Mouse (Mus musculus) kidney, adult 2 months (tissue): ENCODE data around the gene Tuba4a.

Experiments used
- CTCF ChIP-seq: fragments of 200-500 bp; conservative IDR thresholded peaks from 2 replicates; pipeline ENCODE4 v1.5.1; 2011; ENCODE audit warnings: low read depth, mild to moderate bottlenecking, control low read depth, low read length, moderate library complexity, mixed read lengths; ENCODE audit not compliant: insufficient read depth, insufficient read length
- POLR2A ChIP-seq: fragments of 200-500 bp; IDR thresholded peaks from one replicate; pipeline ENCODE4 v1.6.1; 2011; ENCODE audit warnings: low read depth, low read length, control low read depth

DNA sequence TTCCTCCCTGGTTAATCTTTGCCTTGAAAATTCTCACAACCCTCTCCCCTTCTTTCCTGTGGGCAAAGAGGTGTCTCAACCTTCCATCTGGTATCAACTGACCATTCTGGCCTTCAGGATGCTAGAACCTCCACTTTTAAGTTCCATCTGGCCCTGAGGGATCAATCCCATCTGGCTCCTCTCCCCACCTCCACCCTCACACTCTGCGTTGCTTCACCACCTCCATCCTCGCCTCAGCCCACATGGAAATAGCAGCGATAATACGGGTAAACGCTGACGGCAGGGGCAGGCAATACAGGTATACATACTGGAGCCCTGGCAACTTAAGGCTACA is 1.8 kb downstream of the Tuba4a start:
- no peak for TF ChIP-seq CTCF
- no peak for TF ChIP-seq POLR2A
